Mouse (Mus musculus) G1E (cell line): ENCODE measurements around the gene Hmgb2.

Experiments used
- CTCF ChIP-seq: IDR thresholded peaks from 2 replicates; pipeline ENCODE4 v1.5.1; 2012; ENCODE audit warnings: low read depth, low read length, inconsistent platforms, mixed read lengths
- GATA1 ChIP-seq: IDR thresholded peaks from 2 replicates; pipeline ENCODE4 v1.6.1; 2012; ENCODE audit warnings: borderline replicate concordance, low read length, inconsistent platforms, mixed read lengths
- GATA2 ChIP-seq: IDR thresholded peaks from 2 replicates; pipeline ENCODE4 v1.6.1; 2012; ENCODE audit warnings: low read depth, low read length, inconsistent platforms, borderline replicate concordance
- POLR2AphosphoS5 ChIP-seq: IDR thresholded peaks from 2 replicates; pipeline ENCODE4 v1.6.1; 2012; ENCODE audit warnings: low read depth, low read length, inconsistent platforms; ENCODE audit not compliant: insufficient replicate concordance
- TAL1 ChIP-seq: conservative IDR thresholded peaks from 2 replicates; pipeline ENCODE4 v1.6.1; 2012; ENCODE audit warnings: low read depth, low read length, inconsistent platforms, mixed read lengths

DNA sequence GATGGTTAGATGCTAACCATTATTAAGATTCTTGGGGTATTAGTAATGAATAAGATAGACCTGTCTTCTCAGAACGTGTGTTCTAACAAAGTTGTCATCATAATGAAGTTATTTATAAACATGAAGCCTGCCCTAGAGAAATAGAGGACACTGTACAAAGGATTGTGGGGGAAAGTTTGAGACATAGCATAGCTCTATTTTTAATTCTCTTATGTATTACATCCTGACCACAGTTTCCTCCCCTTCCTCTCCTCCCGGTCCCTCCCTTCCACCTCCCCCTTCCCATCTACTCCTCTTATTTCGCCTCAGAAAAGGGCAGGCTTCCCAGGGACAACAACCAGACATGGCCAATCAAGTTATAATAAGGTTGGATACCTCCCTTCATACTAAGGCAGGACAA lies 33.3 kb upstream of the Hmgb2 start:
- no peak for TF ChIP-seq CTCF
- TF ChIP-seq TAL1 = no peak
- TF ChIP-seq POLR2AphosphoS5 = no peak
- no peak for TF ChIP-seq GATA1
- no peak for TF ChIP-seq GATA2
